Mouse (Mus musculus) olfactory bulb, adult 2 months (tissue): ENCODE measurements around the gene Rap1gds1.

Source experiments
- CTCF ChIP-seq: fragments of 200-500 bp; IDR thresholded peaks from 2 replicates; pipeline ENCODE4 v1.5.1; 2012; ENCODE audit warnings: low read depth, mild to moderate bottlenecking, low read length, moderate library complexity; ENCODE audit not compliant: insufficient read depth
- POLR2A ChIP-seq: fragments of 200-500 bp; IDR thresholded peaks from 2 replicates; pipeline ENCODE4 v1.6.1; 2012; ENCODE audit warnings: mild to moderate bottlenecking, low read depth, low read length, moderate library complexity; ENCODE audit not compliant: insufficient read depth

DNA sequence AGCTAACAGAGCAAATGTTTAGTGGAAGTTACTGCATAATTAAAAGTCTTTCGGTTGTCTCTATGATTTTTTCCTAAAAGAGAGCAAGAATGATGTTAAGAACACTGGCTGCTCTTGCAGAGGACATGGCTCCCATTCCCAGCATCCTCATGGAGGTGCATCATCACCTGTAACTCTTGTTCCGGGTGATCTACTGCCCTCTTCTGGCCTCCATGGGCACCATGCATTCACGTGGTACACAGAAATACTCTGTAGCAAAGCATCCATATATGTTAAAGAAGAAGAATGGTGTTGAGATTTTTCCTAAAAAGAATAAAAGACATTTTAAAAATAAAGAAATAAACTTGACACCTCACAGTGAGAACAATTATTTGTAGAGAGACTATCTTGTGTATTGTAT lies 3.0 kb upstream of the Rap1gds1 start:
- no peak for TF ChIP-seq CTCF
- no peak for TF ChIP-seq POLR2A
